In the genomic region with DNA sequence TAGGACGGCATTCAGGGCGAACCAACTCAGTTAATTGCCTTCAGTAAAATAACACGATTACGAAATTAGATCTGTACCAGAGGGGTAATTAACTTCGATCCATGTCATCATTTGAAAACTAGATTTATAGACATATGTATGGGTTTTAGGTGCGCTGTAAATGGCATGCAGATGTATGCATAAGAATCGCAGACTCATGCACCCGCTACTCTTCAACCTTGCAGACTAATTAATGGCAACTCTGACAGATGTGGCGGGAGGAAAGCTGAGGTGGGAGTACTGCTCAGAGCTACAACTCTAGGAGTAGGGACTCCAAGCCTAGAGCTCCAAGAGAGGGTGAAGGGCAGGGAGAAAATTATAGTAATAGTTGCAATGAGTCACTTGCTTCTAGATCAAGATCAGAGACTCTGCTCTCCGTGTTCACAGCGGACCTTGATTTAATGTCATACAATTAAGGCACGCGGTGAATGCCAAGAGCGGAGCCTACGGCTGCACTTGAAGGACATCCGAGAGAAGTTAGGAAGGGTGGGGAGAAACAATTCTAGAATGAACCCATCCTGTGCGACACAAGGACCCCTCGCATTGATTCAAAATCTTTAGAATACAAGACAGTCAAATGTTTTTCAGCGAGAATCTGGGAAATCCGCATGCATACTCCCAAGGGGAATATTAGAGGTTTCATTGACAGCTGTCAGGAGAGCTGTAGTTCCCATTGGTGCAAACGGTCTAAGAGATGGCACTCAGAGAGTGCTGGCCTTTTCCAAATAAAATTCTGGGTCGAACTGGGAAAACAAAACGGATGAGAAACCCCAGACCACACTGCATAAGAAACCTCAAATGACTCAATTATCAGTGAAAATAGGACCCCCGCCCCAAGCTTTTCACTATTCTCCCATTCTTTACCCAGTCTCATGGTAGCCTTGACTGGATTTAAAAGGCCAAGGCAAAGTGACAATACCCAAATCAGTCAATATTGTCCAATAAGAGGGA, we compare ENCODE assay signal across 10 mouse cellular contexts.
DNase-seq lines count a peak whose midpoint lies in the region; ATAC-seq lines count a peak whose summit lies in the region.
"Had no signal": no experiment of that assay in that cellular context is flagged by ENCODE, and none has a peak within 500 bp of the region (broad histone marks: within the 10 kb centered on the region; RNA-seq: fewer than 3 reads in every experiment).

No protein-coding gene starts in this region.

- peaks cover 20% of the 10 kb centered on the region; the same call in 1 of the 2 replicates for H3K36me3 ChIP-seq in forebrain, embryonic 14.5 days (ENCODE audit: control insufficient read depth, insufficient read depth, low read length)
- peaks cover 22% of the 10 kb centered on the region for H3K36me3 ChIP-seq in midbrain, embryonic 12.5 days

- peak overlapping the region; percentile 76 for H3K4me2 ChIP-seq in forebrain, embryonic 14.5 days (ENCODE audit: low read length)
- peak overlapping the region; percentile 78 for H3K4me2 ChIP-seq in midbrain, embryonic 12.5 days (replicated peaks)

- H3K27me3 ChIP-seq in forebrain, embryonic 14.5 days (replicated peaks; ENCODE audit: control insufficient read depth, insufficient read depth, low read length) = no peaks in the 10 kb centered on the region
- H3K27me3 ChIP-seq in midbrain, embryonic 12.5 days = no peaks in the 10 kb centered on the region

- peak overlapping the region; percentile 98 for H3K27ac ChIP-seq in forebrain, embryonic 14.5 days (ENCODE audit: low read depth, low read length)
- peak overlapping the region; percentile 99 for H3K27ac ChIP-seq in midbrain, embryonic 12.5 days (replicated peaks)

- peaks cover 8% of the 10 kb centered on the region; the same call in 1 of the 2 replicates for H3K4me1 ChIP-seq in forebrain, embryonic 14.5 days (ENCODE audit: control insufficient read depth, insufficient read depth, low read length)
- H3K4me1 ChIP-seq in midbrain, embryonic 12.5 days = peaks cover 18% of the 10 kb centered on the region

- H3K9ac ChIP-seq in forebrain, embryonic 14.5 days (ENCODE audit: low read length) = peak overlapping the region; percentile 99
- H3K9ac ChIP-seq in midbrain, embryonic 12.5 days (replicated peaks) = peak overlapping the region; percentile 100
- H3K9ac ChIP-seq: liver, postnatal 0 days had no signal

- peak overlapping the region; percentile 64 for H3K4me3 ChIP-seq in forebrain, embryonic 14.5 days (ENCODE audit: low read depth, low read length)
- H3K4me3 ChIP-seq in midbrain, embryonic 12.5 days = peak overlapping the region; percentile 85

- peak; percentile 14 for DNase-seq in right cerebral cortex, postnatal 25 days
- DNase-seq in right cerebral cortex, postnatal 4 days = no peak
- DNase-seq in forebrain, embryonic 14.5 days (ENCODE audit: low spot score) = no peak
- DNase-seq in urinary bladder, postnatal 36 days (ENCODE audit: low spot score in 2 of 2) = no peak
- DNase-seq in adipocyte (ENCODE audit: low spot score) = no peak
- DNase-seq in spleen, postnatal 4 days (ENCODE audit: low spot score in 2 of 2) = no peak
- DNase-seq: adrenal gland, adult 8-10 months; liver, postnatal 0 days; thymus, postnatal 4 days had no signal

- no peak for ATAC-seq in forebrain, embryonic 14.5 days
- ATAC-seq in midbrain, embryonic 12.5 days (ENCODE audit: low FRiP score, low read depth) = no peak
- ATAC-seq: liver, postnatal 0 days had no signal

- H3K9me3 ChIP-seq in forebrain, embryonic 14.5 days (replicated peaks; ENCODE audit: control insufficient read depth, low read length) = no peaks in the 10 kb centered on the region
- no peaks in the 10 kb centered on the region for H3K9me3 ChIP-seq in midbrain, embryonic 12.5 days

- 28% methylated on average over 24 of the region's 24 CpGs for WGBS in forebrain, embryonic 14.5 days
- 8% methylated on average over 24 of the region's 24 CpGs for WGBS in midbrain, embryonic 12.5 days
